Mouse (Mus musculus) mature B cell (primary cell): ENCODE measurements at regions not wholly inside any gene's neighbourhood (a gene's known extent, or its start where the extent isn't known, plus 50 kb on each side); places are given as distances from the start of the nearest gene placed in this dataset.

Source experiments
- in situ Hi-C: fragments of 300-500 bp; cut with MboI; formaldehyde crosslinking; loops from 2 replicates; pipeline ENCODE4 v1.14.3; 2019

DNA sequence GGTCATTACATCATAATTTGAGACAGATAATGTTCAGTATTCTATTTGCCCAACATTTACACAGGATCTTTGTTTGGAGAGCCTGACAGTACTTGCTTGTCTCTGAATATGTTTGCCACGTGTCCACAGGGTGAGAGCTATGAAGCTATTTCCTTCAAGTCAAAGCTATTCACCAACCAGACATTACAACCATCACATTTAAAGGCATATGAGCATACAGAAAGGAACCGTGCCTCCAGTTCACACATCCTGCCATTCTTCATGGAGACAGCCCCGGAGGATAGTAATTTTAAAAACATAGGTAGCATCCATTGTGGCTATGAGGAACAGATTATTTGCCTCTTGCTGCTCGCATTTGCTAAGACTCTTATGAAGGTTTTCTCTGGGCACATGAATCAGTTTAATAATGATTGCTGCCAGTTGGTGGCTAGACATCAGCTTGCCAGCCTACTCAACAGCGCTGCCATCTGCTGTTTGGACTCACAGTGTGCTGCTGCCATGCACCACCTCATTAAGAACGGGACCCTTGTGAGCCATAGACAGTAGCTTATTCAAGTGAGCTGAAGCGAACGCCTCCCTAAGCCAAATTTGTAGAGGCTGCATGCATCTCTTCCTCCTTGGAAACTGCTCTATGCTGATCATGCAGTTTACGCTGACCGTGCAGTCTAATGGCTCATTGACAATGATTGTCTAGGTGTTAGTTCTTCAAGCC is 126.5 kb upstream of the Ccdc54 start:
- in situ Hi-C loops = no loop called here

DNA sequence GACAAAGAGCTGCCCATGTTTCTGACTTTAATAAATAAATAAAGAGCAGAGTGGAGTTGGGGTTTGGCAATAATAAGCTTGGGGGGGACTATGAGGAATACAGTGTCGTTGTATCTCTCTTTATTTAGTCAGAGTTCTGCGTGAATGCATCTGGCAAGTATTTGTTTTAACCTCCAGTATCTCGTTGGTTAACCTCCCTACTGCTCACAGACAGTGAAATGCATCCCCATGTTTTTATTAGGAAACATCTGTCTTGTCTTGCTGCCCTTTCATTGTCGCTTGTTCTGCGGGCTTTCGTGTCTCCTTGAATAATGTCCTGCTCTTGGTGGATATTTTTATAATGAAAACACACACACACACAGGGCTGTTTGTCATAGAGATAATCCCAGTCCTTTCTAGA is 118.8 kb upstream of the Ccdc54 start:
- in situ Hi-C loops = no loop called here

DNA sequence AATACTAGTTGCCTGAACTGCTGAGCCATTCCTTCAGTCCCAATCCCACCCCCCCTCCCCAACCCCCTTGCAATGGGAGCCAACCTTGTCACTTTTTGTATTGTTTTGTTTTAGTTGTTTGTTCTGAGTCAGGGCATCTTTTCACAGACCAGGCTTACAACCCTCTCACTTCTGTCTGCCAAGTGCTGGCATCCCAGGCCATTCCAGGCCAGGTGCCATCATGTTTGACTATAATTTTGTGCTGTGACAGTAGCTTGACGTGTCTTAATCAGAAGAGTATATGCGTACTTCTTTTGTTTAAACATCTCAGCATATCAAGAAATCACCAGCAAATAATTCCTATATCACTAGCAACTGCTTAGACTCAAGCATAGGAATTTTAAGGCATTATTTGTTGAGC is 117.0 kb upstream of the Ccdc54 start:
- in situ Hi-C loops = no loop called here

DNA sequence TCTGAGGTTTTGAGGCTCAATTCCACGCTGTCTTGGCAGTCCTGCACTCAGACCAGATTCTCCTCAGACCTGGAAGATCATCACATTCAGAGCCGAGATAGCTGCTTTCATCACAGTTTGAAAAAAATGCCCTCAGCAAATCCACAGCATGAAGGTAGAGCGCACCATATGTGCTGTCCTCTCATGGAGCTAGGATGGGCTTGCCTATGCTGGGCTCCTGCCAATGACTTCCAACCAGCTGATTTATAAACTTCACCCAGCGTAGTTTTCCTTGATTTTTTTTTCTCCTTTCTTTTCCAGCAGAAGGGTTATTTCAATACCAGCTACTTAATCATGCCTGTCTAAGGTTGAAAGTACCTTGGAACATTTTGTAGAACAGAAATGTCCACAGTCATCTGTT is 115.0 kb upstream of the Ccdc54 start:
- in situ Hi-C loops = no loop called here

DNA sequence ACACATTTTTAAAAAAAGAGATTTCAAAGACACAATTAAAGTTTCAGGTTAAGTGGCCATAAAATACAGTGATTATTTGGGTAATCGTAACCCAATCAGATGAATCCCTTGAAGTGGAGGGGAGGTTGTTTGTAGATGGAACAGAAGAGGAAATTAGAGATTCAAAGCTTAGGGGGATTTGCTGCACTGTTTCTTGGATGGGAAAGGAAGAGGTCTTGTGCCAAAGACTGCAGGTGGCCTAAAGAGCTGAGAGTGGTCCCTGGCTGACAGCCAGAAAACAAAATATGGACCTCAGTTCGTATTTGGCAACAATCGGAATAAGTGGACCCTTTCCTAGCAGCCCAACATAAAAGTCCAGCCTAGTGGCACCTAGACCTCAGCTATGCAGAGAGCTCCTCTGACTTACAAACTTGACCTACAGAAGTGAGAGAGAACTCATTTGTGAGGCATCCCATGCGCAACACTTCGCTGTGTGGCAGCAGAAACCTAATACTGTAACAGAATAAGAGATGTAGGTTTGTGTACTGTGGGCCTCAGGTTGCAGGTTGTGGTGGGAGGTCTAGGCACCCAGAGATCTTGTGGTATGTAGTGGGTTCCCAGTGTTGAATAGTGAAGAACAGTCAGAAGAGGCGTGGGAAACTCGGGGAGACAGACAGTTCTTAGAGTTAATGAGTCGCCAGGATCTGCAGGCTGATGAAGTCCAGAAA is 110.0 kb upstream of the Ccdc54 start:
- in situ Hi-C loops = no loop called here

DNA sequence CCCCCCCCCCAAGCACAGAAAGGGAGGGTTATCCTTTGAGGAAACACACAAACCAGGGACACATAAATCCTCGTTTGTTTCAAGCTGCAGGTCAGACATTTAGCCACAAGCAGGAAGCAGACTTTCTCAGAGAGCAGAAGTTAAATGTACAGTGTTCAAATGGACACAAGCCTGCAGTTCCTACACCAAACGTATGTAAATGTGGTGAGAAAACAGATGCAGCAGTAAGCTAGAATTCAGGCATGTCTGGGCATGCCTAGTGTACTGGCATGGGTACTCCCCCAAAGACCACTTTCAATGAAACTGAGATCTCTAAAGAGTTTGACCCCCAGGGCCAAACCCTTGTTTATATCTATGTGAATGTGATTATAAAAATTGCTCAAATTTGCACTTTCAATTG is 109.2 kb upstream of the Ccdc54 start:
- in situ Hi-C loops = no loop called here

DNA sequence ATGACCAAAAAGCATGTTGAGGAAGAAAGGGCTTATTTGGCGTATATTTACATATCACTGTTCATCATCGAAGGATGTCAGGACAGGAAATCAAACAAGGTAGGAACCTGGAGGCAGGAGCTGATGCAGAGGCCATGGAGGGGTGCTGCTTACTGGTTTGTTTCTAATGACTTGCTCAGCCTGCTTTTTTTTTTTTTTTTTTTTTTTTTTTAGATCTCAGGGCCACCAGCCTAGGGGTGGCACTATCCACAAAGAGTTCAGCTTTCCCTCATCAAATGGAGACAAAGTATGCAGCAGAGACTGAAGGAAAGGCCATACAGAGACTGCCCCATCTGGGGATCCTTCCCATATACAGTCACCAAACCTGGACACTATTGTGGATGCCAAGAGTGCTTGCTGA is 106.8 kb upstream of the Ccdc54 start:
- in situ Hi-C loops = no loop called here

DNA sequence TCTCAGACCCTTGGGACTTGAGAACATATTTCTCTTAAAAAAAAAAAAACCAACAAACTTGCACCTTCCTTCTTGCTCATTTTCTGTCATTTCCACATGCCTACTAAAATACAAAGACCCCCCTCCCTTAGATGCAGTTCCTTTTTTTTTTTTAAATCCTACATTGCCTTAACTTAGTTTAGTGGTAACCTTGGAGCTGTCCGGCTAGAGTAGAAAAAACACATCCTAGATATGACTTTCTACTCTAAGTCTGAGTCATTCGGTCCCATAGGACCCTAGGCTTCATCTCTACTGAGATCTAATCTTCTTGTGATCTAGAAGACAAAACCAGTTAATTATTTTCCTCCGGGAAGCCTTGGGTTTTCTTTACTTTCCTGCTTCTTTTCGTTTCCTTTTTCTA is 105.1 kb upstream of the Ccdc54 start:
- in situ Hi-C loops = no loop called here

DNA sequence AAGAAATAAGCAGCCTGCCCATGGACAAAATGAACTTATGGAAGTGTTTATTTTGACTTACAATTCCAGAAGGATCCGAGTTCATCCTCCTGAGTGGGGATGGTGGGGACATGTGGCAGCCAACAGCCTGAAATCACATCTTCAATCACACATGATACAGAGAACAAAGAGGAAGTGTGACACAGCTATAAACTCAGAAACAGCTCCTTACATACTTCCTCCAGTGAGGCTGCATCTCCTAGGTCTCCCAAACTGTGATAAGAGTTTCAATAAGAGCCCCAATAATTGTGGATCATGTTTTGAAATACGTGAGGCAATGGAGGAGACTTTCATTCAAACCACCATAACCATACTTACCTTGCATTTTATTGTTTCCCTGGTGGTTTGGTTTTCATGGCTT is 103.1 kb upstream of the Ccdc54 start:
- in situ Hi-C loops = no loop called here

DNA sequence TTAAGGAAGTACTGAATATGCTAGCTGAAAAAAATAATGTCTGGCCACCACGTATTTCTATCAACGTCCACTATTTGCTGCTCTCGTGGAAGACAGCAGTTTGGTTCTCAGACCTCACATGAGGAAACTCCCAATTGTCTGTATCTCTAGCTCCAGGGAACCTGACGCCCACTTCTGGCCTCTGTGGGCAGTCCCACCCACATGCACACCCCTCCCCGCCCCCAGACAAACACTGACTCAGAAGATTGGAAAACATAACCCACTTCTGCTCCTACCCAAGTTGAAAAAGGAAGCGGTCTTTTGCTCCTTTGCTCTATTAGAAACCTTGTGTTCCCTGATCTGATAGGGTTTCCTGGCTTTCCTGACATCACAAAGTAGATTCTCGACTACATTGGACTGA is 99.9 kb upstream of the Ccdc54 start:
- in situ Hi-C loops = no loop called here

DNA sequence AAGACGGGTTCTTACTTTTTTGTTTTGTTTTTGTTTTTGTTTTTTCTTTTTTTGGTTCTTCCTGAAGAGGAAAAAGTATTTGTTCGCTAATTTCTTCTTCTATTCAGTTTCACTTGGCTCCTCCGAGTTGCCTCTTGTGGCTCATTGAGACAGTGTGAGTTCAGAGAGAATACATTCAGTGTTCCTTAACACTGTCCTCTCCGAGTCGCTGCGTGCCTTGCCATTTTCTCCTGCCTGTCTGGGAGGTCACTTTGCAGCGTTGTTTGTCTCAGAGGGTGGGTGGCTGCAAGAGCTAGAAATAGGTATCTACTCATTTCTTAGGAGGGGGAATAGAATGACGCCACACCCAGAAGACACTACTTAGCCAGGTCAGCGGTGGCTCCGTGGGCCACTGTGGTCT is 98.6 kb upstream of the Ccdc54 start:
- in situ Hi-C loops = no loop called here

DNA sequence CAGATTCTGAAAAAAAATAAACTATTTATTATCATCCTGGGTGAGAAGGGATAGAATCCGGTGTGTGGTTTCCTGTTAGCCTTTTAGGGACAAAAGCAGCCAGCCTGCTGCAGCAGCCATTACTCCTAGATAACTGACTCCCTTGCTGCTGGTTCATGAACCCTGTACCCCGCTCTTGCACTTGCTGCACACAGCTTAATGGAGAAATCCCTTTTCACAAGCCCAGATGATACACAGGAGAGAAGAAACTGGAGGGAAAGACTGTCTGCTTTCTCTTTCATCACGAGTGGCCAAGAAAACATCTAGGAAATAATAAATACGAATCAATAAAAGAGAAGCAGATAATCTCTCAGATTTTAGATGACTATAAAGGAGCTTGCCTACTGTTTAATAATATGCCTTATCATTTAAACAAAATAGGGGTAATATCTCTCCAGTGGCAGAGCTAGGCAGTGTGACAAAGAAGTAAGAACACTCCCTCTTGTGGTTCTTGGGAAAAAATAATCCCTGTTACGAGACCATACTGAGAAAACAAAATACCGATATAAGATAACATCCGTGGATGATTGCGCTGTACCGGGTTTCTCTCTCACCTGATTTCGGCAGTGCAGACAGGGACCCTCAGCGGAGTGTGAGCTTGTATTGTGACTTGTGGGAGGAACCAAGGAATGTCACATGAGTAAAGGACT is 98.0 kb upstream of the Ccdc54 start:
- in situ Hi-C loops = no loop called here

DNA sequence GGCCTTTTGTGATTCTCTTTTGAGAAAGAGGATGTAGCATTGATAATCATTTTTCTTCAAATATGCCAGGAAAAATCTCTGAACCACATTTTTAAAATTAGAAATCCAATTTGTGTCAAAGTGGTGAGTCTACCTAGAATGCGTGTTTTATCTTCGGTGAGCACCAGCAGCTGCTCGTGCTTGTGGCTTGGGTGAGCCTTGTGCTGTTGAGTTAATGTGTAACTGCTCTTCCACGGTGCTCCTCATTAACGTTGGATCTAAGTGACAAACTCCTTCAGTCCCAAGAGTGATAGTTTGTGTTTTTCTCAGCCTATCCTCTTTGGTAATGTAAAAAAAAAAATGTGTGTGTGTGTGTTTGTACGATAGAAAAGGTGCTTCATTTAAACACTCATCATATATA is 88.7 kb upstream of the Ccdc54 start:
- in situ Hi-C loops = no loop called here

DNA sequence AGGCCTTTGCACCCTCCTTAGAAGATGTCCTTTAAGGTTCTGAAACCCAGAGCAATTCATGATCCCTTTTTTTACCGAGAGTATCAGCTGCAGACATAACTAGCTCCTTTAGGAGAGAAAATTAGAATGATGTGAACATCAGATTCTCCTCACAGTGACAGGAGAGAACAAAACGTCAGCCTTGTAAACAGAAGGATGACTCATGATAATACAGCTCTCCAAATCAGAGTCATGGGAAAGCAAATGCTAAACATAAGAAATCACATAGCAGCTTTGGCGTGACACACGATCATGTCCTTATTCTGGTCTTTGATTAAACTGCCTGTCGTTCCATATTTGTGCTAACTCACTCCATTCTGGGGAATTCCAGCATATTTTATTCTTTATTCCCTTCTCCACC is 82.4 kb upstream of the Ccdc54 start:
- in situ Hi-C loops = no loop called here

DNA sequence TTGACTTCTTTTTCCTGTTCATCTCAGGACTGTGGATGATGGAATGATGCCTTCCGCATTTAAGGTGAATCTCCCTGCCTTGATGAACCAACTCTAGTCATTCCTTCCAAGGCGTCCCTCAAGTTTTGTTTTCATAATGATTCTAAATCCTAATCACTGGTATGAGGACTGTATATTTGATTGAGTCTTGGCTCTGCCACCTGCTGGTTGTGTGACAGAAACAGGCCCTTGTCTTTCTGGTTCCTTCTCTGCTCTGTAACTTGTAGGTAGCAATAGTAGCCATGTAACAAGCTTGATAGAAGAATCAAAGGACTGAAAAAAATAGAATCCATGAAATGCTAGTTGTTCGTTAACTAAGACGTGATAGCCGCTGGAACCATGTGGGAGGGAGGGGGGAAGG is 81.8 kb upstream of the Ccdc54 start:
- in situ Hi-C loops = no loop called here

DNA sequence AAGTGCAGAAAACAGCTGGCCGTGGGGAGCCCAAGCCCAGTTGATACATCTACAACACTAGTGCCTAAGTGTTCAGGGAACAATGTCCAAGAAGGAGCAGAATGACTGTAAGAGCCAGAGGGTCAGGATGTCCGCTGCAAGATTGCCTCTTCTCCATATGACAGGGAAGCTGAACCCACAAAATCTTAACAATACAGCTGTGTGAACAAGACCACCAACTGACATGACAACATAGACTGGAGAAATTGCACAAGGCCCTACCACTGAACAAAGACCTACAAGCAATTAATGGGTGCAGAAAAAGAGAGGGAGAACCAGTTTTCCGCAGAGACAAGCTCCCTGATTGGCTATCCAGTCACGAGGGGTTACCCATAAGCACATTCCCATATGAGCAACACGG is 80.2 kb upstream of the Ccdc54 start:
- in situ Hi-C loops = no loop called here

DNA sequence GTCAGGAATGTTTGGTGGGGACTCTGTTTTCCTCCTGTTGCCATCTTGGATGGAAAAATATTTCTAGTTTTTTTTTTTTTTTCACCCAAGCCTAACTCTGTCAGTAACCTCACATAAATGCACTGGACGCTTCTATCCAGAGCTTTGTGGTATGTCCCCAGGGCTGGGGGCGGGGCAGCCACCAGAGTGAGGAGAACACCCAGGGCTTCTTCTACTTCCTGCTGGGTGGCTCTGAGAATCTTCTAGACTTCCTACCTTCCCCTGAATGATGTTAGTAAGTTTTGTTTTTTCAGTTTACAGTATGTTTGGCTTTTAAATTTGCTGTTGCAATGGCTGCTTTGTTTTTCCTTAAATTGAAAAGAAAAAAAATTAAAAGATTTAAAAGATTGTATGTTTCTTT is 73.3 kb upstream of the Ccdc54 start:
- in situ Hi-C loops = no loop called here
